Mouse (Mus musculus): ENCODE measurements around the gene Trip11. TPM values are rescaled to one million over a fixed set of nuclear protein-coding genes. Genes with fewer than 3 reads are reported as not detected.

The Trip11 gene
- polyA plus RNA-seq, 1 experiment from 2014 or later = 40.2 TPM

DNA sequence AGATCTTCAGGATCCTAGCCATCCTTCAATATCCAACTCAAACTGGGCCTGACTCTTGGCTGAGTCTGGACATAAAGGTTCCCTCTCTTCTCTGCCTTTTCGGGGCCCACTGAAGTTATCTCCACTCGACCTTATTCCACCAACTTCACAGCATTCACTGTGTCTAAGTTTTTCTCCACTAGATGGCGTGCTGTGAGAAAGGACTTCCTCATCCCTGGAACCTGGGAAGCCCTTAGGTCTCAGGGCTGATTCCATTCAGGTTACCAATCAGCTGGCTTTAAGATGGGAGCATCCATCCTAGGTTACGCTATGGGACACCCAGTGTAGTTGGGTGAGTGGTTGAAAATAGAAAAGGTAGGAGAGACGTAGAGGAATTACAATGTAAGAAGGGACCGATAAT is 101.9 kb downstream of the Trip11 start:
- Histone ChIP-seq H3K4me2 (replicated peaks; ENCODE audit: low read depth, low read length) (no peak overlapping the region), H3K36me3 (ENCODE audit: control insufficient read depth, insufficient read depth, low read length) (no peaks in the 10 kb centered on the region), H3K4me3 (ENCODE audit: low read depth, low read length) (no peak overlapping the region), H3K9ac (replicated peaks; ENCODE audit: low read depth, low read length) (no peak overlapping the region), H3K27me3 (ENCODE audit: control insufficient read depth, insufficient read depth, low read length) (no peaks in the 10 kb centered on the region), H3K27ac (ENCODE audit: low read length) (no peak overlapping the region), H3K4me1 (ENCODE audit: control insufficient read depth, insufficient read depth, low read length) (no peaks in the 10 kb centered on the region), H3K9me3 (ENCODE audit: control insufficient read depth, low read depth, low read length) (no peaks in the 10 kb centered on the region)
- 68% methylated on average over 6 of the region's 6 CpGs for WGBS
- no peak for ATAC-seq (ENCODE audit: insufficient number of reproducible peaks, insufficient read depth, low FRiP score, low read depth)

DNA sequence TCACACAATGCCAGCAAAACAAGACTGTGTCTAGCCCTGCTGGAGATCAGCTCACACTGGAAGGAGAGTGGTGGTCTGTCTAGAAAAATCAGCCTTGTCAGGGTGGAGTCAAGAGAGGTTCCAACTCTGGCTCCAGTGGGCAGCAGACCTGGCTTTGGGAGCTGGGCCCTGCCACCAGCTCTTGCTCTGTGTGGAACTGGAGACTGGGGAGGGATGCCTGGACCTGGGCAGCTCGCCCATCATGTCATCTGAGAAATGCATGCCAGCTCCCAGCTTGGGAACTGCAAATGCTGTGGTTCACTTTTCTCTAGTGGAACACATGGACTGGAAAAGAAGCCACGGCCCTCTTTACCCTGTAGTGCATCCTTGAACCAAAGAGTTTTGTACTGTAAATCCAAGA is 102.6 kb downstream of the Trip11 start:
- H3K27ac ChIP-seq (ENCODE audit: low read length) = no peak overlapping the region

DNA sequence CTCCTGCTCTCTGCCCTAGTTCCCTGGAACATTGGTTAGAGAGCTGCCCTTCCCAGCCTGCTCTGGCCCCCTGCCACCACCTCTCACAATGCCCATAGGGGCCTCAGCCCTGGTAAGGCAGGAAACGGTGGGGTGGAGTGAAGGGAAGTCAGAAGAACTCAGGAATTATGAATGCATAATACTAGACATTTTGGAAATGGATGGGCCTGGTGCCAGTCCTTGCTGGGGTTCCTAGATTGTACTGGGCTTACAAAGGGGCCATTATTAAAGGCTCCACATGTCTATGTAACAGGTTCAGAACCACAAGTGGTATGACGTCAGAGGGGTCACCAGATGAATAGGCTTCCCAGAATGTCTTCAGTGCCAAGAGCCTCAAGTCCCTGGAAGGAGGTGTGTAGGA is 105.7 kb downstream of the Trip11 start:
- 58% methylated on average over 2 of the region's 2 CpGs for WGBS
- H3K36me3 ChIP-seq (ENCODE audit: control insufficient read depth, insufficient read depth, low read length) = no peaks in the 10 kb centered on the region

More for the DNA sequence above, 102.6 kb downstream of the Trip11 start:
- WGBS = 76% methylated on average over 2 of the region's 2 CpGs
- Histone ChIP-seq H3K9me3 (ENCODE audit: control insufficient read depth, low read depth, low read length) (no peaks in the 10 kb centered on the region), H3K9ac (replicated peaks; ENCODE audit: low read depth, low read length) (no peak overlapping the region), H3K27me3 (ENCODE audit: control insufficient read depth, insufficient read depth, low read length) (no peaks in the 10 kb centered on the region), H3K4me2 (replicated peaks; ENCODE audit: low read depth, low read length) (no peak overlapping the region), H3K36me3 (ENCODE audit: control insufficient read depth, insufficient read depth, low read length) (no peaks in the 10 kb centered on the region), H3K4me1 (ENCODE audit: control insufficient read depth, insufficient read depth, low read length) (no peaks in the 10 kb centered on the region), H3K4me3 (ENCODE audit: low read depth, low read length) (no peak overlapping the region)
- no peak for ATAC-seq (ENCODE audit: insufficient number of reproducible peaks, insufficient read depth, low FRiP score, low read depth)

DNA sequence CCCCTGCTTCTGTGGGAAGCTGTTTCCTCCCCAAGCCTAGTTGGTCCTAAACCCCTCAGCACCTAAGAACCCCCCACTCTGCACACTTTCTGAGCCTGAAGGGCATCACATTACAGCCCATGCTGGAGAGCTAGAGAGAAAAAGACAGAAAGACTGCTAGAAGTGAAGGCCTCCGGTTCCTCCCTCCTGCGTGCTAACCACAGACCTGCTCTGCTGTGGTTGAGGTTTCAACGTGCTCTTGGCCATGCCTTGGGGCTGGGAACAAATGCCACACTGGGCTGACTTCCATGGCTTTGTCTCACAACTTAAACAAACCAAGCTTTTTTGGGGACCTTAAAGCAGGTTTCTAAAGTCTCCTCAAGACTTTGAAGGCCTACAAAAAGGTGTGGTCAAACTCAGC is 110.6 kb downstream of the Trip11 start:
- no peak for ATAC-seq (ENCODE audit: insufficient number of reproducible peaks, insufficient read depth, low FRiP score, low read depth)

More for the DNA sequence above, 105.7 kb downstream of the Trip11 start:
- H3K9ac ChIP-seq (replicated peaks; ENCODE audit: low read depth, low read length) = no peak overlapping the region
- no peaks in the 10 kb centered on the region for H3K9me3 ChIP-seq (ENCODE audit: control insufficient read depth, low read depth, low read length)
- peak; percentile 25; the same call in 1 of the 2 replicates for ATAC-seq (ENCODE audit: insufficient number of reproducible peaks, insufficient read depth, low FRiP score, low read depth)
- H3K27ac ChIP-seq (ENCODE audit: low read length) = no peak overlapping the region
- H3K4me2 ChIP-seq (replicated peaks; ENCODE audit: low read depth, low read length) = no peak overlapping the region
- H3K27me3 ChIP-seq (ENCODE audit: control insufficient read depth, insufficient read depth, low read length) = no peaks in the 10 kb centered on the region
- H3K4me1 ChIP-seq (ENCODE audit: control insufficient read depth, insufficient read depth, low read length) = no peaks in the 10 kb centered on the region
- no peak overlapping the region for H3K4me3 ChIP-seq (ENCODE audit: low read depth, low read length)

DNA sequence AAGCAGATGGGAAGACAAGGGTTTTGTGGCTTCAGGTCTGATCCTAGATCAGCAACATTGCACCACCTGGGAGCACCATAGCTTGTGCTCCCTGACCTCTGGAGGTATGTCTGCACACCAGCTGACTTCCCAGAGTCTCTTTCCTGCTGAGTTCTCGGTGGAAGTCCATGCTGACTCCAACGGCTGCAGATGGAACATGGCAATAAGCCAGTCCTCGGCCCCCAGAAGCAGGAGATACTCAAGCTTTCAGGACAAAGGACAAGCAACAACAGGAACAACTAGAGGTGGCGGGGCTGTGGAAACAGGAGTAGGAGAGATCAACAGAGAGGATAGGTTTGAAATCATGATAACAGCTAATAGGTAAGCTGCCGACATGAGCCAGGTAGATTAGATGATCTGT is 111.3 kb downstream of the Trip11 start:
- no peak overlapping the region for H3K4me2 ChIP-seq (replicated peaks; ENCODE audit: low read depth, low read length)
- H3K27me3 ChIP-seq (ENCODE audit: control insufficient read depth, insufficient read depth, low read length) = no peaks in the 10 kb centered on the region
- H3K9ac ChIP-seq (replicated peaks; ENCODE audit: low read depth, low read length) = no peak overlapping the region
- 78% methylated on average over 5 of the region's 5 CpGs for WGBS
- H3K36me3 ChIP-seq (ENCODE audit: control insufficient read depth, insufficient read depth, low read length) = no peaks in the 10 kb centered on the region
- no peak overlapping the region for H3K4me3 ChIP-seq (ENCODE audit: low read depth, low read length)
- no peaks in the 10 kb centered on the region for H3K9me3 ChIP-seq (ENCODE audit: control insufficient read depth, low read depth, low read length)
- ATAC-seq (ENCODE audit: insufficient number of reproducible peaks, insufficient read depth, low FRiP score, low read depth) = no peak
- H3K27ac ChIP-seq (ENCODE audit: low read length) = no peak overlapping the region
- H3K4me1 ChIP-seq (ENCODE audit: control insufficient read depth, insufficient read depth, low read length) = no peaks in the 10 kb centered on the region

More for the DNA sequence above, 110.6 kb downstream of the Trip11 start:
- no peak overlapping the region for H3K9ac ChIP-seq (replicated peaks; ENCODE audit: low read depth, low read length)
- H3K27me3 ChIP-seq (ENCODE audit: control insufficient read depth, insufficient read depth, low read length) = no peaks in the 10 kb centered on the region
- WGBS = 88% methylated on average over 3 of the region's 3 CpGs
- no peak overlapping the region for H3K4me3 ChIP-seq (ENCODE audit: low read depth, low read length)
- no peak overlapping the region for H3K4me2 ChIP-seq (replicated peaks; ENCODE audit: low read depth, low read length)
- H3K9me3 ChIP-seq (ENCODE audit: control insufficient read depth, low read depth, low read length) = no peaks in the 10 kb centered on the region
- no peak overlapping the region for H3K27ac ChIP-seq (ENCODE audit: low read length)
- H3K4me1 ChIP-seq (ENCODE audit: control insufficient read depth, insufficient read depth, low read length) = no peaks in the 10 kb centered on the region
- no peaks in the 10 kb centered on the region for H3K36me3 ChIP-seq (ENCODE audit: control insufficient read depth, insufficient read depth, low read length)

DNA sequence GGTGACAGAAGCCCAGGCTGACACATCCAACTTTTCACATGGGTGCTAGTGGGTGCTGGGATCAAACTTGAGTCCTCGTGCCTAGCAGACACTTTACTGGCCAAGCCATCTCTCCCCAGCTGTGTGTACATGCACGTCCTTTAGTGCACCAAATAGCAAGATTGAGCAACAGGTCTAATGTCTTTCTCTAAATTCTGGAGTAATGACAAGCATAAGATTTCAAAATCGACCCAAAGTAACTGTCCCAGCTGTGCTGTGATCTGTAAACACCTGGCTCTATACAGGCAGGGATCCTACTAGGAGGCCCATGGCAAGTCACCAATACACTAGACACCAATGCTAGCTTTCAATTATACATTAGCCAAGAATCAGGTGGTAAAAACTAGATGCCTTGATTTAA is 112.0 kb downstream of the Trip11 start:
- 78% methylated on average over 3 of the region's 3 CpGs for WGBS
- no peak for ATAC-seq (ENCODE audit: insufficient number of reproducible peaks, insufficient read depth, low FRiP score, low read depth)
- H3K4me2 ChIP-seq (replicated peaks; ENCODE audit: low read depth, low read length) = no peak overlapping the region
- H3K36me3 ChIP-seq (ENCODE audit: control insufficient read depth, insufficient read depth, low read length) = no peaks in the 10 kb centered on the region
- H3K27me3 ChIP-seq (ENCODE audit: control insufficient read depth, insufficient read depth, low read length) = no peaks in the 10 kb centered on the region
- H3K9me3 ChIP-seq (ENCODE audit: control insufficient read depth, low read depth, low read length) = no peaks in the 10 kb centered on the region
- H3K27ac ChIP-seq (ENCODE audit: low read length) = no peak overlapping the region
- H3K9ac ChIP-seq (replicated peaks; ENCODE audit: low read depth, low read length) = no peak overlapping the region
- H3K4me1 ChIP-seq (ENCODE audit: control insufficient read depth, insufficient read depth, low read length) = no peaks in the 10 kb centered on the region
- H3K4me3 ChIP-seq (ENCODE audit: low read depth, low read length) = no peak overlapping the region

DNA sequence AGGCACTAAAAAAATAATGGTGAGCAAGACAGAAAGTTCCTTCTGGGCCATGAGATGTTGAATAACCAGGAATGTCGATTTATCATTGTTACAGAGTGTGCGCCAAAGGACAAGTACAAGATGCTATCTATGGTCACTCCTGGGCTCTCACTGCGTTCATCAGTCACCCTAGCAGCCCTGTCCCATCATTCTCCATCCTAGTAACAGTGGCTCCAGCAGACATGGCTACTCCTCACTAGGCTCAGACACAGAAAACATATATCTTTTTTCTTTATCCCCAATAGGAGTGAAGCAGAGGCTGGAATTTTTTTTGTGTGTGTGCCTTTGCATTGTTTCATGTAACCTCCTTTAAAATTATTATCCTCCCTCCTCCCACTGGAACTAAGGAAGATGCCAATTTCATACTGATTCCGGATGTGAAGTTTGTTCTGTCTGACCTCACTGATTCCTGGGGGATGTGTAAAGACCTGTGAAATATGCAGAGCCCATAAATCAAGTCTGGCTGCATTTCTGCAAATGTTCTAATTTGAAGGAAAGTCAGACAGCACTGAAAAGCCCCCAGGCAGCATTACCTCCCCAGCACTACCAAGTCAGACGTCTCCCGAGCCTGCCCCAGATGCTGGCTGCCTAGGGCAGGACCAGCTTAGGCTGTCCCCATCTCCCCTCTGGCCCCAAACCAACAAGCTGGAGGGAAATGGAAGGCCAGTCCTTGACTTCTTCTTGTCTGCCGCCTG is 114.7 kb downstream of the Trip11 start:
- no peak for ATAC-seq (ENCODE audit: insufficient number of reproducible peaks, insufficient read depth, low FRiP score, low read depth)
- no peaks in the 10 kb centered on the region for H3K27me3 ChIP-seq (ENCODE audit: control insufficient read depth, insufficient read depth, low read length)

DNA sequence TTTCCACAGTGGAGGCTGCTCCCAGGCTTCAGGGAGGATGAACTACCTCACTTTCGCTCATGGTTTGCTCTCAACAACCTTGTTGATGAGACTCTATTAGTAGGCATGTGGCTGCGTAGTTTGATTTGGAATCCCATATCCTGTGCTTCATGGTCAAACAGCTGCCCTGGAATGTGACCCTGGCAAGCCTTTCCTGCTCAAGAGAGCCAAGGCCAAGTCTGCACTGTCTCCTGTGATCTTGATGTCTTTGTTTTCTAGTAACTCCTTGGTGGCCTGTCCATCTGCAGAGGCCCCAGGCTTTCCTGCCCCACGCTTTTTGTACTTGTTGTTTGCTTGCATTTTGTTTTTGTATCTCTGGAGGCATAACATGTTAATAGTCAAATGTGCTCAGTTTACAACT is 118.6 kb downstream of the Trip11 start:
- Histone ChIP-seq H3K4me2 (replicated peaks; ENCODE audit: low read depth, low read length) (no peak overlapping the region), H3K27me3 (ENCODE audit: control insufficient read depth, insufficient read depth, low read length) (no peaks in the 10 kb centered on the region), H3K4me3 (ENCODE audit: low read depth, low read length) (no peak overlapping the region), H3K27ac (ENCODE audit: low read length) (no peak overlapping the region), H3K36me3 (ENCODE audit: control insufficient read depth, insufficient read depth, low read length) (no peaks in the 10 kb centered on the region), H3K9ac (replicated peaks; ENCODE audit: low read depth, low read length) (no peak overlapping the region), H3K9me3 (ENCODE audit: control insufficient read depth, low read depth, low read length) (no peaks in the 10 kb centered on the region), H3K4me1 (ENCODE audit: control insufficient read depth, insufficient read depth, low read length) (no peaks in the 10 kb centered on the region)
- WGBS = 90% methylated on average over 3 of the region's 3 CpGs
- ATAC-seq (ENCODE audit: insufficient number of reproducible peaks, insufficient read depth, low FRiP score, low read depth) = no peak

More for the DNA sequence above, 114.7 kb downstream of the Trip11 start:
- Histone ChIP-seq H3K9ac (replicated peaks; ENCODE audit: low read depth, low read length) (no peak overlapping the region), H3K9me3 (ENCODE audit: control insufficient read depth, low read depth, low read length) (no peaks in the 10 kb centered on the region), H3K36me3 (ENCODE audit: control insufficient read depth, insufficient read depth, low read length) (no peaks in the 10 kb centered on the region), H3K27ac (ENCODE audit: low read length) (no peak overlapping the region), H3K4me3 (ENCODE audit: low read depth, low read length) (no peak overlapping the region), H3K4me1 (ENCODE audit: control insufficient read depth, insufficient read depth, low read length) (no peaks in the 10 kb centered on the region), H3K4me2 (replicated peaks; ENCODE audit: low read depth, low read length) (no peak overlapping the region)
- 57% methylated on average over 7 of the region's 7 CpGs for WGBS

DNA sequence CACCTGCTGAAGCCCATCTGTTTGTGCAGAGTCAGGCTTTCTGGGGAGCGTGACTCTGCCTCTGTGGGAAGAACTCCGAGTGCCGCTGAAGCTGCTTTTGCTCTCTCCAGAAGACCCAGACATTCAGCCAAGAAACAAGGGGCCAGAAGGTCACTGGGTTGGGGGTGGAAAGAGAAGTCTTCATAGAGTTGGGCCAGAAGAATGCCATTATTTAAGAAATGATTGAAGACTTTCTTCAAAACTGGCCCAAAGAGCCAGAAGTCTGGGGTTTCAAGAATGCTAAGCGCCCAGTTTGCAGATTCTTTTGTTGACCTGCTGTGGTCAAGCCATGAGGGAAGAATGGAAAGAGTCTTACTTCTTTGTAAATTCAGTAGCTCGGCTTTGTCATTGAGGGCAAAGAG is 119.8 kb downstream of the Trip11 start:
- H3K4me3 ChIP-seq (ENCODE audit: low read depth, low read length) = no peak overlapping the region
- H3K27me3 ChIP-seq (ENCODE audit: control insufficient read depth, insufficient read depth, low read length) = no peaks in the 10 kb centered on the region
- no peaks in the 10 kb centered on the region for H3K4me1 ChIP-seq (ENCODE audit: control insufficient read depth, insufficient read depth, low read length)
- no peak for ATAC-seq (ENCODE audit: insufficient number of reproducible peaks, insufficient read depth, low FRiP score, low read depth)
- H3K4me2 ChIP-seq (replicated peaks; ENCODE audit: low read depth, low read length) = no peak overlapping the region
- H3K36me3 ChIP-seq (ENCODE audit: control insufficient read depth, insufficient read depth, low read length) = no peaks in the 10 kb centered on the region
- H3K9me3 ChIP-seq (ENCODE audit: control insufficient read depth, low read depth, low read length) = no peaks in the 10 kb centered on the region
- H3K27ac ChIP-seq (ENCODE audit: low read length) = no peak overlapping the region
- 84% methylated on average over 5 of the region's 5 CpGs for WGBS
- no peak overlapping the region for H3K9ac ChIP-seq (replicated peaks; ENCODE audit: low read depth, low read length)
